Mouse (Mus musculus) E14TG2a.4 (cell line): Measurements from ENCODE around the gene Dgkd.

ENCODE experiments used
- CTCF ChIP-seq: conservative IDR thresholded peaks from 2 replicates; pipeline ENCODE4 v1.5.1; 2014; ENCODE audit warnings: low read length
- POU5F1 ChIP-seq: IDR thresholded peaks from 2 replicates; pipeline ENCODE4 v1.6.1; 2014; ENCODE audit warnings: low read length, borderline replicate concordance

GRCm38 (mm10) chr1:87960752-87961151 lies 107.7 kb downstream of the Dgkd start:
- TF ChIP-seq CTCF = no peak
- no peak for TF ChIP-seq POU5F1
